Mouse (Mus musculus) midbrain, embryonic 10.5 days (tissue): Measurements from ENCODE around the gene Gm5129. TPM values are rescaled to one million over a fixed set of nuclear protein-coding genes. Genes with fewer than 3 reads are reported as not detected.

ENCODE experiments used
- DNase-seq: peaks from one replicate; pipeline ENCODE4 v3.0.0-alpha.2; 2017; ENCODE audit warnings: low spot score
- H3K27ac ChIP-seq: fragments of 300-500 bp; sonication (generic); replicated peaks from 2 replicates; pipeline ENCODE4 v1.5.1; 2016; ENCODE audit warnings: mild to moderate bottlenecking
- H3K27me3 ChIP-seq: fragments of 300-500 bp; sonication (generic); 2 replicates; pipeline ENCODE4 v1.6.1; 2016; ENCODE audit warnings: low read depth, mild to moderate bottlenecking; ENCODE audit not compliant: poor library complexity, severe bottlenecking
- H3K36me3 ChIP-seq: fragments of 300-500 bp; sonication (generic); 2 replicates; pipeline ENCODE4 v1.6.1; 2016; ENCODE audit warnings: mild to moderate bottlenecking, moderate library complexity
- H3K4me1 ChIP-seq: fragments of 300-500 bp; sonication (generic); 2 replicates; pipeline ENCODE4 v1.6.1; 2016
- H3K4me3 ChIP-seq: fragments of 300-500 bp; sonication (generic); 2 replicates; pipeline ENCODE4 v1.5.1; 2016; ENCODE audit warnings: mild to moderate bottlenecking, moderate library complexity
- H3K9me3 ChIP-seq: fragments of 300-500 bp; sonication (generic); replicated peaks from 2 replicates; pipeline ENCODE4 v1.6.1; 2016; ENCODE audit warnings: mild to moderate bottlenecking
- WGBS: fragments of 180-500 bp; shearing (Covaris S2); methylation state at CpG from one replicate; pipeline ENCODE4 v1.1.7; 2016; 5-methylcytosine and 5-hydroxymethylcytosine counted together
- polyA plus RNA-seq: library from polyadenylated mRNA; unstranded; fragments of >200 nt; fragmentation: Nextera tagmentation; extraction: Ambion mirVana; gene quantifications from 2 replicates; pipeline ENCODE4 v1.2.1, GENCODE M21; 2016

Gm5129 gene
- polyA plus RNA-seq, 1 experiment from 2014 or later, result not detected

DNA sequence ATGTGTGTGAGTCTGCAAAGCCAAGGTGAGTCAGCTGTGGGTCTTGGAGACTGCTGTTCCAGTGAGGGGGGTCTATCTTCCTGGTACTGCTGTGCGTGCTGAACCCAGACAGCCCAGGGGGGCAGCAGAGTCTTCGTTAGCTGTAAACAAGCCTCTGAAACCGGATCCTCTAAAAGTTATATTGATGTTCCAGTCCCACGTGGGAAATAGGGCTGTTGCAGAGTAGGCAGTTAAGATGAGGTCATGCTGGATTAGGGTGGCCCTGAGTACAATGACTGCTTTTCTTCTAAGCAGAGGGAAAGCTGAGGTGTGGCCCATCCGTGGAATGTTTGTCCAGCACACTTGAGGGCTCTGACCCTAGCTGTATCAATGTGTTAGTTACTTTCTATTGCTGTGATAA, 27.5 kb downstream of the Gm5129 start:
- no peak for DNase-seq
- Histone ChIP-seq H3K27ac (no peak overlapping the region), H3K4me3 (no peak overlapping the region), H3K4me1 (no peaks in the 10 kb centered on the region), H3K27me3 (no peaks in the 10 kb centered on the region), H3K9me3 (no peaks in the 10 kb centered on the region), H3K36me3 (no peaks in the 10 kb centered on the region)
- 49% methylated on average over 5 of the region's 5 CpGs for WGBS

DNA sequence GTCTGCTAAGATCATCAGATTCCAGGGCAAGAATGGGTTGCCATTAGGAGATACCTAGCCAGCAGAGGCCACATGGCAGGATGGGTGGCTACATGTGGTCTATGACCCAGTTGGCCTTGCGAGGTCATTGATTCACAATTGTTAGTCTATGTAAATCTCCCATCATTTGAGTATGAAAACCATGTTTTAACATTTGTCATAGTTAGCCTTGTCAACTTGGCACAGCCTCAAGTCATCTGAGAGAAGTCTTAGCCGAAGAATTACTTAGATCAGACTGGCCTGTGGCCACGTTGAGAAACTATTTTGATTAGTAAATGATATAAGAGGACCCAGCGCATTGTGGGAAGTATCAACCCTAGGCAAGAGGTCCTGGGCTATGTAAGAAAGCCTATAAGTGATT, 28.5 kb downstream of the Gm5129 start:
- Histone ChIP-seq H3K27ac (no peak overlapping the region), H3K27me3 (no peaks in the 10 kb centered on the region), H3K4me3 (no peak overlapping the region), H3K4me1 (no peaks in the 10 kb centered on the region), H3K9me3 (no peaks in the 10 kb centered on the region), H3K36me3 (no peaks in the 10 kb centered on the region)
- 91% methylated on average over 4 of the region's 4 CpGs for WGBS
- DNase-seq, result no peak

DNA sequence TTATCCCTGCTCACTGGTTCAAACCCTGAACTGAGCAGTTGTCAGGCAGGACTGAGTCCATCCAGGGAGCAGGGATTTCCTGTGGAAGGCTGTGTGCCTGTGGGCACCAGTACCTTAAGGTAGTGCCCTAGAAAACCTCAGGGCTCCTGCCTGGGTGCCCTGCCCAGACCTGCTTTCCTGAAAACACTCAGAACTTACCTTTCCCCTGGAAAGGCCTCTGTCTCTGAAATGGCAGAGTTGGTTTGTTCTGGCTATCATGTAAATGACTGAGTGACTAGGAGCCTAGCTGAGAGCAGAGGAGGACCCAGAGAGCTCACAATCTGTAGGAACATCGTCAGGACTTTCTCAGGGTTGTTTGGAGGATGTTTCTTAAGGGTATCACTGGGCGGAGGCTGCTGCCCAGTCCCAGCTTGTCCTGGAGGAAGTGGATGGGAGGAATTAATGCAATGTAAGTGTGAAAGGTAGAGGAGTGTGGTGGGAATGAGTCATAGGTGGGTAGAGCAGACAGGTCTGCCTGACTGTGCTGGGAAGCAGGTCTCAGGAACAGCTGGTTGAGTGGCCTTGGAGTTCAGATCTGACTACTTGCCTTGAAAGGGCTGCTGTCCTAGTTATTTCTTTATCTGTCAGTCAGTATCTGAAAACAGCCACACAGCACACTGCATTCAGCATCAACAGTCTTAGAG, 36.1 kb downstream of the Gm5129 start:
- no peak for DNase-seq
- 85% methylated on average over 2 of the region's 2 CpGs for WGBS
- no peak overlapping the region for H3K4me3 ChIP-seq

DNA sequence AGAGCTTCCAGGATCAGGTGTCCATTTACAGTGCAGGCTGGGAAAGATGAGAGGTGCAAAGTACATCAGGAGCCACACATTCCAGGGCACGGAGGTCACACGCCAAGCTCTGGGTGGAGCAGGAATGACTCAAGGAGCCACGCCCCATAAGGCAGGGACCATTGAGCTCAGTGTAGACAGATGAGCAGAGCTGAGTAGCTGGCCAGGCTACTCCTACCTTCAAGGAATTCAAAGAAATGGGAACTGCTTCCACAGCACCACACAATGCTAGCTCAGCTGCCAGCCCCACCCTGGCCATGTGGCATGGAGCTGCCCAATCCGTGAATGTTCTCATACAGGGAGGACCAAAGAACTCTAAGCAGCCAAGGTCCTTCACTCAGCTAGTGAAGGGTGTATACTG, 37.2 kb downstream of the Gm5129 start:
- Histone ChIP-seq H3K9me3 (no peaks in the 10 kb centered on the region; the same call in 1 of the 2 replicates), H3K27ac (no peak overlapping the region), H3K27me3 (no peaks in the 10 kb centered on the region), H3K4me1 (no peaks in the 10 kb centered on the region), H3K36me3 (no peaks in the 10 kb centered on the region), H3K4me3 (no peak overlapping the region)
- WGBS, result 88% methylated on average over 4 of the region's 4 CpGs
- no peak for DNase-seq

More for the DNA sequence above, 36.1 kb downstream of the Gm5129 start:
- Histone ChIP-seq H3K4me1 (no peaks in the 10 kb centered on the region), H3K27me3 (no peaks in the 10 kb centered on the region), H3K36me3 (no peaks in the 10 kb centered on the region), H3K9me3 (no peaks in the 10 kb centered on the region; the same call in 1 of the 2 replicates), H3K27ac (no peak overlapping the region)

DNA sequence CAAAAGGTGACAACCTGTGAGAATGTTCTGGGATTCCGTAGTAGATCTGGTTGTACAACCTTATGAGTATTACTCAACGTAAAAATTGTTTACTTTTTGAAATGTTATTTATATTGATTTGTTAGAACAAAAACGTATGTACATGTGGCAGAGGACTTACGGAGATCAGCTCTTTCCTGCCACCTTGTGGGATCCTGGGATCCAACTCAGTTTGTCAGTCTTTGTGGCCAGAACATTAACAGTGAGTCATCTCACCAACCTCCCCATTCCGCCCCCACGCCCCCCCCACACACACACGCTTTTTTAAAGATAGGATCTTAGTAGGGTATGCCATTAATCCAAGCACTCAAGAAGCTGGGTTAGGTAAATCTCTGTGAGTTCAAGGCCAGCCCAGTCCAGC, 47.4 kb downstream of the Gm5129 start:
- H3K9me3 ChIP-seq, result no peaks in the 10 kb centered on the region
- no peak overlapping the region for H3K27ac ChIP-seq
- H3K27me3 ChIP-seq, result no peaks in the 10 kb centered on the region
- no peaks in the 10 kb centered on the region for H3K36me3 ChIP-seq
- DNase-seq, result no peak
- 61% methylated on average over 7 of the region's 7 CpGs for WGBS
- H3K4me1 ChIP-seq, result no peaks in the 10 kb centered on the region
- H3K4me3 ChIP-seq, result no peak overlapping the region

DNA sequence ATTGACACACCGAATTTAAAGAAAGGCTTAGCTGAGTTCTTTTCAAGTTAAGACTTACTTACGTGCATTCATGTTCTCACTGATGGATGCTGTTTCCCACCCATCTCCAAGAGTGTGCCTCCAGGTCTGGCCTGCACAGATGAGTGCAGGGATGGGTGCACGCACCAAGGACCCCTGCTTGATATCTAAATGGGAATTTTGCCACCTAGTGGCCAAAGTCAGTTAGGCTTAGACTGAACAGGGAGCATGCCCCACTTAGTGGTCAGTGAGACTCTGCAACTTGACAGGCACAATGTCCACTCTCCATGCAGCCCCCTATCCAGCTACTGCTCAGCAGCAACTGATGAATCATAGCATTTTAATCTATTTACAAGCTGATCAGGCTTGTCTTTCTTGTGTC, 48.1 kb downstream of the Gm5129 start:
- H3K4me3 ChIP-seq, result no peak overlapping the region
- no peaks in the 10 kb centered on the region for H3K36me3 ChIP-seq
- H3K4me1 ChIP-seq, result no peaks in the 10 kb centered on the region
- no peaks in the 10 kb centered on the region for H3K27me3 ChIP-seq
- H3K27ac ChIP-seq, result no peak overlapping the region
- peak; percentile 40 for DNase-seq
- no peaks in the 10 kb centered on the region for H3K9me3 ChIP-seq
- 57% methylated on average over 3 of the region's 3 CpGs for WGBS

Other genes with a start within 250 kb of the Gm5129 start
- gene Ube3c, start 166.7 kb downstream of the Gm5129 start, polyA plus RNA-seq, result 16.1 and 20.8 TPM in 2 replicates
- gene Dnajb6, start 248 bp downstream of the Gm5129 start, polyA plus RNA-seq, result 173 and 191 TPM in 2 replicates